Mouse (Mus musculus) lung, adult 18-20 months (tissue): ENCODE data around the gene Wfdc18.

ENCODE experiments used
- DNase-seq, 2 experiments: peaks; one replicate each; pipeline ENCODE4 v3.0.0; 2022; ENCODE audit warnings: mixed read lengths in 2 of 2

The Wfdc18 gene

GRCm38 (mm10) chr11:83746152-83746551 lies 37.3 kb downstream of the Wfdc18 start:
- DNase-seq = no peak

- DNase-seq = no peak
Observed at GRCm38 (mm10) chr11:83746681-83747080, 37.9 kb downstream of the Wfdc18 start, which contains the start of gene Wfdc21. Wfdc21 (plus strand) TSS chr11:83746940.

- no peak for DNase-seq
Observed at GRCm38 (mm10) chr11:83747376-83748265, 38.8 kb downstream of the Wfdc18 start.

- DNase-seq = peak; percentile 87 to 92
Observed at GRCm38 (mm10) chr11:83753581-83754181, 44.9 kb downstream of the Wfdc18 start, which contains the start of gene Heatr6. Heatr6 (plus strand) TSS chr11:83753696.

GRCm38 (mm10) chr11:83754227-83754626 lies 45.4 kb downstream of the Wfdc18 start:
- no peak for DNase-seq
